Mouse (Mus musculus) ES-E14 (cell line): ENCODE data around the gene Ntn1.

Experiments
- CHD2 ChIP-seq: IDR thresholded peaks from 2 replicates; pipeline ENCODE4 v1.6.1; 2014; ENCODE audit warnings: mild to moderate bottlenecking, low read depth, low read length, inconsistent platforms
- MAFK ChIP-seq: IDR thresholded peaks from 2 replicates; pipeline ENCODE4 v1.6.1; 2014; ENCODE audit warnings: mild to moderate bottlenecking, low read depth, low read length, inconsistent platforms; ENCODE audit not compliant: insufficient read depth

DNA sequence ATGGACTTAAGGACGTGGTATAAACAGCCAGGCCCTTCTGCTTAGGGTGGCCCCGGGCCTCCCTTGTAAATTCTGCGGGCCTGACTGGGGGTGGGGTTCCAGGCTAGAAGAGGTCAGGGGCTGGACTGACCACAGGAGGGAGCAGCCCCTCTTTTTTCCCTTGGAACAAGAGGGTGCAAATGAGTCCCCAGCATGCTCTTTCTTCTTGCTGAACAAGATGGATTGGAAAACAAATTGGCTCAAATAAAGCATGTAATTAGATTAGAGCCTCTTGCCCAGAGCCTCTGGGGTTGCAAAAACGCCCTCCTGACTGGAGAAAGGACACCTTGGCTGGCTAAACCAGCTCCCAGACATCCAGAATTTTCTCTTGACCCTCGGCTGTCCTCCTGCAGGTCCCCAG is 160.9 kb downstream of the Ntn1 start:
- TF ChIP-seq CHD2 (no peak), MAFK (no peak)
